Mouse (Mus musculus): ENCODE results near the gene Haus4. TPM values are rescaled to one million over a fixed set of nuclear protein-coding genes. Genes with fewer than 3 reads are reported as not detected.

Haus4 gene
- total and polyA plus RNA-seq, 2 experiments from 2014 or later: 26.3 to 84.6 TPM

- TF ChIP-seq EP300 (IDR thresholded peaks at IDR 0.05; ENCODE audit: low read depth) (no peak), CTCF (IDR thresholded peaks at IDR 0.05; ENCODE audit: low read depth) (no peak)
- 68% methylated on average over 18 of the region's 18 CpGs for whole genome bisulfite sequencing
Observed at GRCm38 (mm10) chr14:54492345-54493131, 61.9 kb downstream of the Haus4 start.

More at GRCm38 (mm10) chr14:54492345-54493131, 61.9 kb downstream of the Haus4 start:
- H3K9me3 ChIP-seq (replicated peaks; ENCODE audit: control insufficient read depth, low read length): no peaks in the 10 kb centered on the region
- ATAC-seq (ENCODE audit: insufficient read depth, low read depth) (no peak), DNase-seq (ENCODE audit: low spot score) (no peak)
- no peak overlapping the region for H3K4me3 ChIP-seq (ENCODE audit: low read depth, low read length)
- no peaks in the 10 kb centered on the region for H3K4me1 ChIP-seq (ENCODE audit: control insufficient read depth, insufficient read depth)
- H3K27ac ChIP-seq (ENCODE audit: low read depth): no peak overlapping the region
- no peak overlapping the region for H3K4me2 ChIP-seq (ENCODE audit: low read depth, low read length)
- H3K9ac ChIP-seq (replicated peaks; ENCODE audit: low read depth, low read length): no peak overlapping the region
- H3K36me3 ChIP-seq (replicated peaks; ENCODE audit: control insufficient read depth, insufficient read depth, low read length): no peaks in the 10 kb centered on the region
- H3K27me3 ChIP-seq (ENCODE audit: control insufficient read depth, insufficient read depth, low read length): no peaks in the 10 kb centered on the region

Other genes starting within 250 kb of the Haus4 start
- 136 and 152 TPM in 2 replicates for gene Oxa1l, start 193.8 kb downstream of the Haus4 start, total RNA-seq (2014; rRNA removed; ENCODE audit: low replicate concordance)
- 99.3 and 109 TPM in 2 replicates for gene Oxa1l, start 193.8 kb downstream of the Haus4 start, polyA plus RNA-seq (2015; fragmentation: Nextera tagmentation; extraction: Ambion mirVana)
- 11.3 and 16.6 TPM in 2 replicates for gene Slc7a7, start 136.8 kb downstream of the Haus4 start, total RNA-seq (2014; rRNA removed; ENCODE audit: low replicate concordance)
- 6.7 and 8.9 TPM in 2 replicates for gene Slc7a7, start 136.8 kb downstream of the Haus4 start, polyA plus RNA-seq (2015; fragmentation: Nextera tagmentation; extraction: Ambion mirVana)
- gene Mrpl52, start 127.7 kb downstream of the Haus4 start, total RNA-seq (2014; rRNA removed; ENCODE audit: low replicate concordance): 132 and 145 TPM in 2 replicates
- gene Mrpl52, start 127.7 kb downstream of the Haus4 start, polyA plus RNA-seq (2015; fragmentation: Nextera tagmentation; extraction: Ambion mirVana): 335 and 371 TPM in 2 replicates
- gene Mmp14, start 123.0 kb downstream of the Haus4 start, total RNA-seq (2014; rRNA removed; ENCODE audit: low replicate concordance): 59.9 and 73.2 TPM in 2 replicates
- gene Mmp14, start 123.0 kb downstream of the Haus4 start, polyA plus RNA-seq (2015; fragmentation: Nextera tagmentation; extraction: Ambion mirVana): 59.7 and 60.9 TPM in 2 replicates
- 81.5 and 110 TPM in 2 replicates for gene Lrp10, start 90.5 kb downstream of the Haus4 start, total RNA-seq (2014; rRNA removed; ENCODE audit: low replicate concordance)
- gene Lrp10, start 90.5 kb downstream of the Haus4 start, polyA plus RNA-seq (2015; fragmentation: Nextera tagmentation; extraction: Ambion mirVana): 47.8 and 54.4 TPM in 2 replicates
- gene Rem2, start 78.5 kb downstream of the Haus4 start, total RNA-seq (2014; rRNA removed; ENCODE audit: low replicate concordance): 0.77 TPM in 1 of 2 replicates, not detected in the other
- gene Rem2, start 78.5 kb downstream of the Haus4 start, polyA plus RNA-seq (2015; fragmentation: Nextera tagmentation; extraction: Ambion mirVana): 0.15 and 0.27 TPM in 2 replicates
- gene Prmt5, start 37.1 kb downstream of the Haus4 start, total RNA-seq (2014; rRNA removed; ENCODE audit: low replicate concordance): 35.0 and 42.0 TPM in 2 replicates
- 30.6 and 31.6 TPM in 2 replicates for gene Prmt5, start 37.1 kb downstream of the Haus4 start, polyA plus RNA-seq (2015; fragmentation: Nextera tagmentation; extraction: Ambion mirVana)
- 24.8 and 32.5 TPM in 2 replicates for gene Ajuba, start 22.9 kb upstream of the Haus4 start, total RNA-seq (2014; rRNA removed; ENCODE audit: low replicate concordance)
- 9.9 and 11.3 TPM in 2 replicates for gene Ajuba, start 22.9 kb upstream of the Haus4 start, polyA plus RNA-seq (2015; fragmentation: Nextera tagmentation; extraction: Ambion mirVana)
- gene 4931414P19Rik, start 51.4 kb upstream of the Haus4 start, total RNA-seq (2014; rRNA removed; ENCODE audit: low replicate concordance): 5.3 and 12.4 TPM in 2 replicates
- 3.3 and 4.0 TPM in 2 replicates for gene 4931414P19Rik, start 51.4 kb upstream of the Haus4 start, polyA plus RNA-seq (2015; fragmentation: Nextera tagmentation; extraction: Ambion mirVana)
- 207 TPM in 2 replicates for gene Psmb5, start 63.4 kb upstream of the Haus4 start, total RNA-seq (2014; rRNA removed; ENCODE audit: low replicate concordance)
- 342 and 350 TPM in 2 replicates for gene Psmb5, start 63.4 kb upstream of the Haus4 start, polyA plus RNA-seq (2015; fragmentation: Nextera tagmentation; extraction: Ambion mirVana)
- gene Psmb11, start 66.8 kb upstream of the Haus4 start, total RNA-seq (2014; rRNA removed; ENCODE audit: low replicate concordance): not detected in 2 replicates
- not detected in 2 replicates for gene Psmb11, start 66.8 kb upstream of the Haus4 start, polyA plus RNA-seq (2015; fragmentation: Nextera tagmentation; extraction: Ambion mirVana)
- gene Gm17606, start 86.3 kb upstream of the Haus4 start, total RNA-seq (2014; rRNA removed; ENCODE audit: low replicate concordance): not detected in 2 replicates
- gene Gm17606, start 86.3 kb upstream of the Haus4 start, polyA plus RNA-seq (2015; fragmentation: Nextera tagmentation; extraction: Ambion mirVana): not detected in 2 replicates
- gene Cdh24, start 86.7 kb upstream of the Haus4 start, total RNA-seq (2014; rRNA removed; ENCODE audit: low replicate concordance): 6.2 and 7.0 TPM in 2 replicates
- 0.41 and 0.47 TPM in 2 replicates for gene Cdh24, start 86.7 kb upstream of the Haus4 start, polyA plus RNA-seq (2015; fragmentation: Nextera tagmentation; extraction: Ambion mirVana)
- 15.4 and 27.8 TPM in 2 replicates for gene 1700123O20Rik, start 131.6 kb upstream of the Haus4 start, total RNA-seq (2014; rRNA removed; ENCODE audit: low replicate concordance)
- gene 1700123O20Rik, start 131.6 kb upstream of the Haus4 start, polyA plus RNA-seq (2015; fragmentation: Nextera tagmentation; extraction: Ambion mirVana): 39.1 and 40.8 TPM in 2 replicates
- 54.8 and 69.7 TPM in 2 replicates for gene Acin1, start 132.3 kb upstream of the Haus4 start, total RNA-seq (2014; rRNA removed; ENCODE audit: low replicate concordance)
- gene Acin1, start 132.3 kb upstream of the Haus4 start, polyA plus RNA-seq (2015; fragmentation: Nextera tagmentation; extraction: Ambion mirVana): 56.0 and 57.5 TPM in 2 replicates
- gene Gm29776, start 144.2 kb upstream of the Haus4 start, total RNA-seq (2014; rRNA removed; ENCODE audit: low replicate concordance): not detected in 2 replicates
- 0.10 and 0.11 TPM in 2 replicates for gene Gm29776, start 144.2 kb upstream of the Haus4 start, polyA plus RNA-seq (2015; fragmentation: Nextera tagmentation; extraction: Ambion mirVana)
- not detected in 2 replicates for gene Cebpe, start 157.6 kb upstream of the Haus4 start, total RNA-seq (2014; rRNA removed; ENCODE audit: low replicate concordance)
- gene Cebpe, start 157.6 kb upstream of the Haus4 start, polyA plus RNA-seq (2015; fragmentation: Nextera tagmentation; extraction: Ambion mirVana): not detected in 2 replicates
- 3.1 and 3.2 TPM in 2 replicates for gene Slc7a8, start 227.3 kb upstream of the Haus4 start, total RNA-seq (2014; rRNA removed; ENCODE audit: low replicate concordance)
- gene Slc7a8, start 227.3 kb upstream of the Haus4 start, polyA plus RNA-seq (2015; fragmentation: Nextera tagmentation; extraction: Ambion mirVana): 1.2 and 1.3 TPM in 2 replicates

Measured in heart, postnatal 0 days (tissue).